Mouse (Mus musculus) forebrain, postnatal 0 days (tissue): ENCODE measurements around the gene Brsk2. TPM values are rescaled to one million over a fixed set of nuclear protein-coding genes. Genes with fewer than 3 reads are reported as not detected.

ENCODE experiments used
- ATAC-seq: fragments of 200-750 bp; cut with Nextera tagmentation; 2 replicates; pipeline ENCODE4 v1.8.0; 2017; ENCODE audit warnings: mild to moderate bottlenecking, moderate library complexity
- DNase-seq: peaks from one replicate; pipeline ENCODE4 v3.0.0-alpha.2; 2015
- H3K27ac ChIP-seq: fragments of 300-500 bp; sonication (generic); 2 replicates; pipeline ENCODE4 v1.5.1; 2014; ENCODE audit warnings: low read depth, mild to moderate bottlenecking, antibody characterized with exemption, low read length, moderate library complexity, mixed read lengths
- H3K27me3 ChIP-seq: fragments of 300-500 bp; sonication (generic); 2 replicates; pipeline ENCODE4 v1.6.1; 2014; ENCODE audit warnings: mild to moderate bottlenecking, low read length, mixed read lengths; ENCODE audit not compliant: insufficient read depth
- H3K36me3 ChIP-seq: fragments of 300-500 bp; sonication (generic); 2 replicates; pipeline ENCODE4 v1.6.1; 2014; ENCODE audit warnings: mild to moderate bottlenecking, moderate library complexity; ENCODE audit not compliant: insufficient read depth
- H3K4me1 ChIP-seq: fragments of 300-500 bp; sonication (generic); 2 replicates; pipeline ENCODE4 v1.6.1; 2014; ENCODE audit warnings: antibody characterized with exemption; ENCODE audit not compliant: insufficient read depth
- H3K4me2 ChIP-seq: fragments of 300-500 bp; sonication (generic); 2 replicates; pipeline ENCODE4 v1.6.1; 2014; ENCODE audit warnings: low read depth, mild to moderate bottlenecking, moderate library complexity
- H3K4me3 ChIP-seq: fragments of 300-500 bp; sonication (generic); 2 replicates; pipeline ENCODE4 v1.5.1; 2014; ENCODE audit warnings: low read depth, low read length, mixed read lengths
- H3K9ac ChIP-seq: fragments of 300-500 bp; sonication (generic); 2 replicates; pipeline ENCODE4 v1.6.1; 2014; ENCODE audit warnings: mild to moderate bottlenecking
- H3K9me3 ChIP-seq: fragments of 300-500 bp; sonication (generic); 2 replicates; pipeline ENCODE4 v1.6.1; 2016; ENCODE audit warnings: low read length
- CTCF ChIP-seq: sonication (generic); IDR thresholded peaks from 2 replicates; pipeline ENCODE4 v1.5.1; 2016; ENCODE audit warnings: antibody characterized with exemption, control low read depth, low read depth
- WGBS: fragments of 180-500 bp; shearing (Covaris S2); extraction: QIAGEN DNeasy Blood & Tissue Kit; methylation state at CpG from one replicate; pipeline ENCODE4 v1.1.7; 2014; 5-methylcytosine and 5-hydroxymethylcytosine counted together
- polyA plus RNA-seq: library from polyadenylated mRNA; unstranded; fragments of >200 nt; fragmentation: Nextera tagmentation; extraction: Ambion mirVana; gene quantifications from 2 replicates; pipeline ENCODE4 v1.2.1, GENCODE M21; 2015
- total RNA-seq: library from RNA; depleted of rRNA; stranded (reverse); fragments of >200 nt; gene quantifications from 2 replicates; pipeline ENCODE4 v1.2.3, GENCODE M21; 2014

The Brsk2 gene
- total and polyA plus RNA-seq, 2 experiments from 2014 or later: 18.3 to 132 TPM

- Histone ChIP-seq H3K9ac (no peak overlapping the region), H3K27me3 (no peaks in the 10 kb centered on the region), H3K4me1 (no peaks in the 10 kb centered on the region), H3K4me2 (no peak overlapping the region), H3K4me3 (no peak overlapping the region), H3K27ac (no peak overlapping the region), H3K36me3 (peaks cover 85% of the 10 kb centered on the region), H3K9me3 (no peaks in the 10 kb centered on the region)
- WGBS: 72% methylated on average over 3 of the region's 3 CpGs
- no peak for DNase-seq
- no peak for ATAC-seq
- TF ChIP-seq CTCF: no peak
Measured at GRCm38 (mm10) chr7:142000661-142001060, 51.1 kb downstream of the Brsk2 start.

DNA sequence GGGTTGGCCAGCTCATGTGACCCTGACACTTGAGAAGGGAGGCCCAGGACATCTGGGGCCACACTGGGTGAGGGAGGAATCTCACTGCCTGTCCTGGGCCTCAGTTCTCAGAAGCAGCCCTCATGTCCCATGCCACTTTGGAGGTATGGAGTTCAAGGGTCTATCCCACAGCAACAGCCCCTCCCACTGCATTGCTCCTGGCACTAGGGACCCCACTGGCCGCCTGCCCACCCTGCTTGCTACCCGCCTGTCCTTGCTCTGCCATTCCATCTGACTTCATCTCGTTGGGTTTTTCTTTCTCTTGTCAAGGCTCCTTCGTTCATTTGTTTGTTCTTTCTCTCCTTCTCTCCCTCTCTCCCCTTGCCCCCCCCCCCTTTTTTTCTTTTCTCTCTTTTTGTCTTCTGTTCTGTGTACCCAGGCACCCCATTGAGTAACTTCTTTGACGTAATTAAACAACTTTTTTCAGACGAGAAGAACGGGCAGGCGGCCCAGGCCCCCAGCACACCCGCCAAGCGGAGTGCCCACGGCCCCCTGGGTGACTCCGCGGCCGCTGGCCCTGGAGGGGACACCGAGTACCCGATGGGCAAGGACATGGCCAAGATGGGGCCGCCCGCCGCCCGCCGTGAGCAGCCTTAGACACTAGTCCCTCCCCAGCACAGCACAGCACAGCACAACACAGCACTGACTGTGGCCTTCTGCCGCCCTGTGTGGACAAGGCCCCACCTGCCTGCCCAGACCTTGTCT lies 52.2 kb downstream of the Brsk2 start:
- H3K36me3 ChIP-seq: peaks cover 76% of the 10 kb centered on the region
- WGBS: 52% methylated on average over 22 of the region's 22 CpGs
- TF ChIP-seq CTCF: no peak

DNA sequence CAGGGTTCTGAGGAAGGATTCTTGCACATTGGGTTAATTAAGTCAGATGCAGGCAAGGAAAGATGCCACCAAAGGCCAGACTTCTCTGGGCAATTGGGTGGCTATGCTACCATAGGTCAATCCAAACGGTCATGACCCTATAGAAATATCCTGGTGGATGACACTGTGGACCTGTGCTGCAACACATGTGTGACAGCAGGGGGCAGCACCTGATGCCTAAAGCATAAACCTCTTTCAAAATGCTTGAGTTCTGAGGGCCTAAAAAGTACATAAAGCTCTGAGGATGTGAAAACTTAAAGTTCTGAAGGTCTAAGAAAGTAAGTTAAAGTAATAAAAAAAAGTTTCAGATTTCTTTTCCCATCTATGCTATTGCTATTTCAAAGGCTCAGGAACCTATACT lies 67.0 kb downstream of the Brsk2 start:
- Histone ChIP-seq H3K4me2 (no peak overlapping the region), H3K36me3 (0 out of 2 replicates have a peak, but pooled peaks cover 3% of the 10 kb centered on the region), H3K27ac (no peak overlapping the region), H3K9ac (no peak overlapping the region), H3K4me3 (no peak overlapping the region), H3K4me1 (no peaks in the 10 kb centered on the region), H3K27me3 (no peaks in the 10 kb centered on the region), H3K9me3 (no peaks in the 10 kb centered on the region)
- TF ChIP-seq CTCF: peak; percentile 81
- whole genome bisulfite sequencing: 45% methylated on average over 1 of the region's 1 CpGs
- ATAC-seq (peak; percentile 56), DNase-seq (peak; percentile 68)

More for the DNA sequence above, 52.2 kb downstream of the Brsk2 start:
- no peak overlapping the region for H3K4me2 ChIP-seq
- H3K9me3 ChIP-seq: no peaks in the 10 kb centered on the region
- H3K27ac ChIP-seq: no peak overlapping the region
- H3K4me3 ChIP-seq: no peak overlapping the region
- H3K4me1 ChIP-seq: no peaks in the 10 kb centered on the region
- ATAC-seq (peak; percentile 21; the same call in 1 of the 2 replicates), DNase-seq (no peak)
- no peak overlapping the region for H3K9ac ChIP-seq
- no peaks in the 10 kb centered on the region for H3K27me3 ChIP-seq

DNA sequence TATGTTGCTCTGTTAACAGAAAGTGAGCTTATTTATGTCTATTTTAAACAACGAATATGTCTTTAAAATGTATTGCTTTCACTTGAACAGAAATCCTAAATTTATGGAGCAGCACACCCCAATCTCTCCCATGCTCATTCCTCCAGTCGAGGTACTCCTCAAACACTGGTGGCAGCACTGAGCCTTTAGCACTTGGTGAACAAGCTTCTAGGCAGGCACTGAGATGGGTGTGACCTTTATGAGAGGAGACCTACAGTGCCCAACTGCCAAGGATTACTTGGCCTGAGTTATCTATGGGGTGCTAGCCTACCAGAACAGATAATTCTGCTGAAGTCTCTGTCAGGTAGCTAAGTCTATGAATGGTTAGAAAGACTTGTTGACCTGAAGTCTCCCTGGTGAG lies 70.1 kb downstream of the Brsk2 start:
- H3K27ac ChIP-seq: no peak overlapping the region
- H3K4me3 ChIP-seq: no peak overlapping the region
- peak; percentile 50 for TF ChIP-seq CTCF
- no peak overlapping the region for H3K4me2 ChIP-seq
- no peak overlapping the region for H3K9ac ChIP-seq
- no peak for ATAC-seq
- DNase-seq: no peak
- H3K4me1 ChIP-seq: no peaks in the 10 kb centered on the region
- H3K9me3 ChIP-seq: no peaks in the 10 kb centered on the region
- no peaks in the 10 kb centered on the region for H3K27me3 ChIP-seq
- no peaks in the 10 kb centered on the region for H3K36me3 ChIP-seq
- WGBS: 53% methylated on average over 2 of the region's 2 CpGs

DNA sequence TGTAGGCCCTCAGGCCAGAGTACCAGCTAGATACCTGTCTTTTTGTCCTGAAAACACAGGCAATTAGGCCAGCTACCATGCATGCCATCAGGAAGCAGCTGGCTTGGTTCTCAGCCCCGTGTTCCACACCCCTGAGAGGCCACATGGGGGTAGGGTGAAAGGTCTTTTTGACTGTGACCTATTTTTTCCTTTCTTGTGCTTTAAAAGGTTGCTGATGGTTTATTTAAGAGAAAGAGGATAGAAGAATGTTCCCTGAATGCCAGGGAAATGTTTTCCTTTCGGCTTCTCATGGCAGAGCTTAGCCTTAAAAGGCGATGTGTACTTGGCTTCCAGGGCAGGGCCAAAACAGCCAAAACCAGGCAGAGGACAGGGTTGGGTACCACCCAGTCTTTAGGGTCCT lies 71.3 kb downstream of the Brsk2 start:
- Histone ChIP-seq H3K9ac (no peak overlapping the region), H3K27me3 (no peaks in the 10 kb centered on the region), H3K4me1 (no peaks in the 10 kb centered on the region), H3K4me3 (no peak overlapping the region), H3K27ac (no peak overlapping the region), H3K9me3 (no peaks in the 10 kb centered on the region), H3K4me2 (no peak overlapping the region), H3K36me3 (no peaks in the 10 kb centered on the region)
- 62% methylated on average over 3 of the region's 3 CpGs for WGBS
- no peak for DNase-seq
- ATAC-seq: no peak
- TF ChIP-seq CTCF: no peak

DNA sequence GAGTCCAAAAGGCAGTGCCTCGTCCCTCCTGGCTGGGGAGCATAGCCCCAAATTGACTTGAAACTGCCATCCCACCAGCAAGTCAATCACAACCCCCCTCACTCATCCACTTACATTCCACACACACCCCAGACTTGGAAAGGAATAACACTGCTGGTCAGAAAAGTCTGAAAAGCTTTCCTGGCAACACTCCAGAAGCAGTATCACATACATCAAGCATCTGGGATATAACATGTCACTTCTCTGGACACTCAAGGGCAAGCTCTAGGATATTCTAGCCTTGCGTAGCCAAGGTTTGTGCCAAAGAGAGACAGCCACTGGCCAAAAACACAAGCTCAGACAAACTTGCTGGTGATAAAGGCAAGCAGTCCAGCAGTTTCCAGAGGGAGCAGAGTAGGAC lies 75.6 kb downstream of the Brsk2 start:
- no peaks in the 10 kb centered on the region for H3K36me3 ChIP-seq
- no peak overlapping the region for H3K9ac ChIP-seq
- TF ChIP-seq CTCF: no peak
- H3K4me1 ChIP-seq: no peaks in the 10 kb centered on the region
- 60% methylated on average over 2 of the region's 2 CpGs for WGBS
- no peak overlapping the region for H3K4me2 ChIP-seq
- ATAC-seq (no peak), DNase-seq (no peak)
- H3K27ac ChIP-seq: no peak overlapping the region
- H3K27me3 ChIP-seq: no peaks in the 10 kb centered on the region
- H3K4me3 ChIP-seq: no peak overlapping the region
- H3K9me3 ChIP-seq: no peaks in the 10 kb centered on the region

GRCm38 (mm10) chr7:142025926-142026325 lies 76.4 kb downstream of the Brsk2 start:
- ATAC-seq (no peak), DNase-seq (no peak)
- 89% methylated on average over 4 of the region's 4 CpGs for WGBS
- Histone ChIP-seq H3K27me3 (no peaks in the 10 kb centered on the region), H3K27ac (no peak overlapping the region), H3K4me3 (no peak overlapping the region), H3K36me3 (no peaks in the 10 kb centered on the region), H3K9ac (no peak overlapping the region), H3K9me3 (no peaks in the 10 kb centered on the region), H3K4me2 (no peak overlapping the region), H3K4me1 (no peaks in the 10 kb centered on the region)
- no peak for TF ChIP-seq CTCF
